Mouse (Mus musculus) CD4-positive helper T cell, adult 2 months (primary cell): ENCODE data around the gene Chrdl2.
"Not testable (repeated sequence)": the region's sequence is repeated elsewhere in the genome, so short reads cannot be mapped to it uniquely, and the experiment has no call there.

Experiments used
- DNase-seq: peaks from one replicate; pipeline ENCODE4 v3.0.0-alpha.2; 2012; ENCODE audit warnings: low read depth, missing footprints, low spot score

The Chrdl2 gene

GRCm38 (mm10) chr7:100005790-100006189 lies at the start of gene Chrdl2:
Chrdl2 (plus strand) TSS chr7:100006172.
- DNase-seq: no peak

DNA sequence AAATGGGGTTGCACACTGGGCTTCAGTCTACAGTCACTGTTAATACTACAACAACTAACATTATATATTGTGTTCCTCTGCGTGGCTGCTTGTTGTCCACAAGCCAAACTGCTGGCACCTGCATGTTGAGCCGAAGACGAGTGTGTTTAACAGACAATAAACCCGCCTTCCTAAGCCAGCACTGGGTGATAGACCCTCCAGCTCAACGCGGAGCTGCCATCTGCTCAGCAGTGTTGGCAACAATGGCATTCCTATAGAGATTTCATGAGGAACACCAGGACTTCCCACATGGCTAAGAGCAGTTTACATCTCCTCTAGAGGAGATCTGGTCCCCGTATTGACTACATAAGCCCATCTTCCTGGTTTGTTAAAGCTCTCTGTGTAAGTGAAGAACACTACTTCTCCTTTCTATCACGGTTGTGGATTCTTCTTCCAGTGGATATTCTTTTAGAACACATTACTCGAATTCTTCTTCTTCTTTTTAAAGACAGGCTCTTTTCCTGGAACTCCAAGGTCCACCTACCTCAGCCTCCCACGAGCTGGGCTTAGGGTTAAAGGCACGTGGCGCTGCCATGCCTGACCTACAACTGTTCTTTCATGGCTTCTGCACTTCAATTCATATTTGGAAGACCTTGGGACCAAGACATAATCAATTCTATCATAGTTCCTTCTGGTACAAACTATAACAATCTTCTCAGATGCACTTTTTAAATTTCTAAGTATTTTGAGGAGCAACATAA lies 48.6 kb upstream of the Chrdl2 start:
- DNase-seq: no peak

GRCm38 (mm10) chr7:99960571-99960970 lies 45.4 kb upstream of the Chrdl2 start:
- DNase-seq: not testable (repeated sequence)

- no peak for DNase-seq
These were observed 44.5 kb upstream of the Chrdl2 start for GRCm38 (mm10) chr7:99961518-99961917.

GRCm38 (mm10) chr7:99962536-99963236 lies 43.3 kb upstream of the Chrdl2 start:
- DNase-seq: no peak

DNA sequence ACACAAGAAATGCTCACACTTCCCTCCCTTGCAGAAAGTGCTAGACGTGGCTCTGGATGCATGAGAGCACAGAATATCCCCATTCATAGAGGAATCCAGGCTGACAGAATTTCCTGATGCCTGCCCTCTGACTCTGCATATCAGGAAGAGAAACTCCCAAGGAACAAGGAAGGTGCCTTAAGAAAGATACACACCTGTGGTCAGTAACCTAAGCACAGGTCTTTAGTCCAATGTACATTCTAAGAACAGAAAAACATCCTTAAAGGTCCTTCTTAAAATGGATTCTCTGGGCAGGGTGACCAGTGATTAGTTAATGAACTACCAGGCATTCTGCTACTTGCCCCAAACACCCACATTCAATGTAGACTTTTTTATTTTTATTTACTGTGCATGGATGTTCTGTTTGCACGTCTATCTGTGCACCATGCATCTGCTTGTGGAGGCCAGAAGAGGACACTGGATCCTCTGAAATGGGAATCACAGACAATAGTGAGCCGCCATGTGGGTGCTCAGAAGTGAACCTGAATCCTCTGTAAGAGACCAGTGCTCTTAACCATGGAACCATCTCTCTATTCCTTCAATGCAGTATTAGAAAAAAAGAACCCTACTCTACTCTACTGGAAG lies 42.6 kb upstream of the Chrdl2 start:
- DNase-seq: no peak

GRCm38 (mm10) chr7:99965020-99965841 lies 40.7 kb upstream of the Chrdl2 start:
- DNase-seq: no peak

- DNase-seq: no peak
These were observed 39.8 kb upstream of the Chrdl2 start for GRCm38 (mm10) chr7:99966011-99966721.

- DNase-seq: no peak
These were observed 36.8 kb upstream of the Chrdl2 start for GRCm38 (mm10) chr7:99969151-99969550.

GRCm38 (mm10) chr7:99971926-99972325 lies 34.0 kb upstream of the Chrdl2 start:
- DNase-seq: no peak

GRCm38 (mm10) chr7:99972912-99973311 lies 33.1 kb upstream of the Chrdl2 start:
- not testable (repeated sequence) for DNase-seq

GRCm38 (mm10) chr7:99974208-99974970 lies 31.6 kb upstream of the Chrdl2 start:
- DNase-seq: no peak

GRCm38 (mm10) chr7:99975819-99976575 lies 30.0 kb upstream of the Chrdl2 start:
- no peak for DNase-seq

GRCm38 (mm10) chr7:99978041-99978440 lies 27.9 kb upstream of the Chrdl2 start:
- no peak for DNase-seq

DNA sequence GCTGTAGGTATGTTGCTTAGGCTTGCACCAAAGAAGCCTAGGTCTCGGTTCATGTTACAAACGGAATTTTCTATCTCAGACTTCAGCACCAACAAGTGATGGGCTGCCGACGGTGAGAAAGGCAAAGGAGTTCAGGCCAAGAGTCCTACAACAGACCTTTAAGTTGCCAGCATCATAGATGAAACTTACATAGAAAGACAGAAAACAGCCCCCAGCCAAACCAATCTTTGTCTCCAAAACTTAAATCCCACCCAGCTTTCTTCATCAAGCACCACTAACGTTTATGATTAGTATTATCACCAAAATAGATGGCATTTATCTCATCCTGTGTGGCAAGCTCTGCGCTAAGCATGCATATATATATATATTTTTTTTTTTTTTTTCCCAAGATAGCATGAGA lies 26.9 kb upstream of the Chrdl2 start:
- no peak for DNase-seq

DNA sequence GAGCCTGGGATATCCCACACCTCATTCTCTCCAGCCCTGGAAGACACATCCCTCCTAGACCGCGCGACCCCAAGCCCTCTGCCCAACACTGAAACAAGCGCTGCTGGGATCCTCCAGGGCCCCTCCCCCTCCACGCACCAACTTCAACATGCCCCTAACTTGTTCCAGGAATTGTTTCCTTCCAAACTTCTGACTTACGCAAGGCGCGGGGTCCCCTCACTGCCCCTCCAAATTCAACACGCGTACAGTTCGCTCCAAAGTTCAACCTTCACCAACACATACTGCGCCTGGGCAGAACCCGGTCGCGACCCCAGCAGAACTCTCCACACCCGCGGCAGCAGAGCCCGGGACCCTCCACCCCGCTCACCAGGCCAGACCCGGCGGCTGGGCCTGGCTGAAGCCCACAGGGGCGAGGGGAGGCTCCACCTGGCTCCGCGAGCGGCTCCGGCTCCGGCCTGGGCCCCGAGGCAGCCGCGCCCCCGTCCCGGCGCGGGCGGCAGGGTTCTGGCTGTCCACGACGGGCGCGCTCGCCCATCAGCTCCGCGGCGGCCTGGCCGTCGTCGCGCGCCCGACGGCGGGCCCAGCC lies 26.3 kb upstream of the Chrdl2 start:
- DNase-seq: peak; percentile 33

DNA sequence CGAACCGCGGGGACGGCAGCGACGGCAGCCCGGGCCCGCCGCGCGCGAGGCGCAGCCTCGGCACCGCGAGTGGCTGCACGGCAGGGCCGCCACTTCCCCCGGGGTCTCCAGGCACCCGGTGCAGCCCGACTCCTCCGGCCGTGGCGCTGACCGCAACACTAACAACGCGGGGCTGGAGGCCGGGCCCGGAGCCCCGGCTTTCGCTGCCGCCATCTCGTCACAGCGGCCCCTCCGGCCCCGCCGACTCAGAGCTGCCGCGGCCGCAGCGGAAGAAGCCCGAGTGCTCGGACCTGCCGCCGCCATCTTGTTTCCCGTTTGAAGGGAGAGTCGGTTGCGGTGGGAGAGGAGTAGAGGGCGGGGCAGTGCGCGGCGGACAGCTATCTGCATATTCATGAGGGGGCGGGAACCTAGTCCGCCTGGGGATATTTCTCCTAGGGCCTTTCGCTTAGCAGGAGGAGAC lies 25.8 kb upstream of the Chrdl2 start, which contains the start of gene Rnf169:
Gene Rnf169, minus strand, starts transcription at position 317 of the 460 bp plus-strand sequence.
- DNase-seq: peak; percentile 90

DNA sequence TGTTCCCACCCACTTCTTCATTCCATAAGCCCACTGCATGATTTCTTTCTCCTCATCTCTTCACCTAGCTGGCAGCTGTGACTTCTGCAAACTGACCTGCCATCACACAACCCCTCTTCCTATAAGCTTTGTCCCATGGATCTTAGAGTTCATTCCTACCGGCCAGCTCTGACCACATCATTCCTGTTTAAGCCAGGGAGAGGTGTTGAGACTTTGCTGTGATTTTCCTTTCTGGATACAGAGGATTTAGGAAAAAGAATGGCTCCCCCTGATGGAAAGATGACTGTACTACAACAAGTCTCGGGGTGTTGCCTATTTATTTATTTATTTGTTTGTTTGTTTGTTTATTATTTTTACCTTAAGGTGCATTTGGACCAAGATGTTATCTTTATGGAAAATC lies 24.7 kb upstream of the Chrdl2 start:
- DNase-seq: peak; percentile 54
